Mouse (Mus musculus) T-helper 17 cell (primary cell): ENCODE data around the gene Meioc.
"Not testable (repeated sequence)": the region's sequence is repeated elsewhere in the genome, so short reads cannot be mapped to it uniquely, and the experiment has no call there.

ENCODE experiments used
- in situ Hi-C, 2 experiments: fragments of 300-600 bp; cut with MboI, MseI; formaldehyde crosslinking; loops; 1 replicate in 1 of 2; 2 replicates in 1 of 2; pipeline ENCODE4 v1.15.1; 2025; ENCODE audit warnings: high pct_unique_total_duplicates in 2 of 2

Gene Meioc

GRCm38 (mm10) chr11:102665637-102666435 lies 2.3 kb downstream of the Meioc start:
- in situ Hi-C loops, result no loop called here

GRCm38 (mm10) chr11:102690162-102690561 lies 26.6 kb downstream of the Meioc start:
- in situ Hi-C loops, result no loop called here

DNA sequence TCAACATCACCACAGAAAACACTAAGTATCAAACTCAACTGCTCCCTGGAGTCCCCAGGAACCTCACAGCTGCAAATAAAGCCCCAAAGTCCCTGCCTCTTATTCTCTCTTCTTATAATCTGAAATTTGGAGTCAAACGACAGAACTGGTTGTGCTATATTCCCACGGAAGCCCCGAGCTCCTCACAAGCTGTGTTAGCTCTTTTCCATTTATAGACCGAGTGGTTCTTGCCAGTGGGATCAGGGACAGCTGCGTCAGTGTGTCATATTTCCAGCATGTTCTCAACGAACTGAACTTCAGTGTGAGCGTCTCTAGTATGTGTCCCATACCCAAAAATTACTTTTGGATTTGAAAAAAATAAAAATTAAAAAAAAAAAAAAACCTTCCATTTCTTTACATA lies 31.8 kb downstream of the Meioc start:
- in situ Hi-C loops, result no loop called here

DNA sequence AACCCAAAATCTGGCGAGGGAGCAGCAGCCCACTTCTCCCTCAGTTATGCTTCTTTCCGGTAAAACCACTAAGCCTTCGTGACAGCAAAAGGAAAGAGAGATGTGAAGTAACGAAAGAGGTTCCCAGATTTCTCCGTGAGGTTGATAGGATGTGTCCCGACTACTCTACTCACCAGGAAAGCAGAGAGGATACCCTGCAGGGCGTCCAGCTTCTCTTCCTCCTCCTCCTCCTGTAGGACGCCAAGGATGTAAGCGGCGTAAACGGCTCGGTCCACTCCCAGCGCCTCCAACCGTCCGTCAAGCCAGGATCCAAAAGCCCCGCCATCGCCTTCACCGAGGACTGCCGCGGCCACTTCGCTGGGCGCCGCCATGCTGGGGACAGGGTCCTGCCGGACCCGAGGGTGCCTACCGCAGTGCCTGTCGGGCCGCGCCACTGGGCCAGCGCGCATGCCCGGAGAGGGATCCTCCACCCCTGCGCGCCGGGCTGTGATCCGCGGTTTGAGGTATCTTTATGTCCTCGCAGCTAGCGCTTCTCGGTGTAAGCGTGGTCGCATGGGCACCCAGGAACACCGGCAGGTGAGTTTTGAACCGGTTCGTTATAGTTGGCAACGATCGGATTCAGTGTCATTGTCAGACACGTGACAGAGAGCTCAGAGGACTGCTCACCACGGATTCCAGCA lies 34.0 kb downstream of the Meioc start, which contains the start of gene Ccdc43:
Ccdc43 (minus strand) TSS at position 445 of the 680 bp plus-strand sequence.
- in situ Hi-C loops, result no loop called here

GRCm38 (mm10) chr11:102698018-102698476 lies 34.5 kb downstream of the Meioc start:
- in situ Hi-C loops, result no loop called here

- in situ Hi-C loops, result not testable (repeated sequence)
Measured at GRCm38 (mm10) chr11:102702206-102702605, 38.7 kb downstream of the Meioc start.

- in situ Hi-C loops, result no loop called here
Measured at GRCm38 (mm10) chr11:102712411-102712810, 48.9 kb downstream of the Meioc start.

- in situ Hi-C loops, result not testable (repeated sequence)
Measured at GRCm38 (mm10) chr11:102714578-102714977, 51.1 kb downstream of the Meioc start.

- in situ Hi-C loops, result no loop called here
Measured at GRCm38 (mm10) chr11:102716135-102716534, 52.6 kb downstream of the Meioc start.

DNA sequence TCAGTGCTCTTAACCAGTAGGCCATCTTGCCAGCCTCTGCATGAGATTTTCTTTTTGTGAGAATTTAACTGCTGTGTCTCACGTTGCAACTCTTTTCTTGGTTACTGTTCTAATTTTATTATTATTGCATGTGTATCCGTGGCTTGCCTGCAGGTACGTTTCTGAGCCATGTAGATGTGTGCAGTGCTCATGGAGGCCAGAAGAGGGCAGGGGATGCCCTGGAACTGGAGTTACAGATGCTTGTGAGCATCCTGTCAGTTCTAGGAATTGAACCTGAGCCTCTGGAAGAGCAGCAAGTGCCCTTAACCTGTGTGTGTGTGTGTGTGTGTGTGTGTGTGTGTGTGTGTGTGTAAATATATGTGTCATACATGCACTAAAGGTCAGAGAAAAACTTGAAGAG lies 62.1 kb downstream of the Meioc start:
- in situ Hi-C loops, result loop anchor here in 1 of 2 experiments (25.0 kb wide), 1 partner anchor 1412 kb away; the partner anchor contains the start of gene Crhr1

- in situ Hi-C loops, result loop anchor here in 1 of 2 experiments (25.0 kb wide), 1 partner anchor 1409 kb away; the partner anchor contains the start of gene Crhr1
Measured at GRCm38 (mm10) chr11:102728614-102729013, 65.1 kb downstream of the Meioc start.

DNA sequence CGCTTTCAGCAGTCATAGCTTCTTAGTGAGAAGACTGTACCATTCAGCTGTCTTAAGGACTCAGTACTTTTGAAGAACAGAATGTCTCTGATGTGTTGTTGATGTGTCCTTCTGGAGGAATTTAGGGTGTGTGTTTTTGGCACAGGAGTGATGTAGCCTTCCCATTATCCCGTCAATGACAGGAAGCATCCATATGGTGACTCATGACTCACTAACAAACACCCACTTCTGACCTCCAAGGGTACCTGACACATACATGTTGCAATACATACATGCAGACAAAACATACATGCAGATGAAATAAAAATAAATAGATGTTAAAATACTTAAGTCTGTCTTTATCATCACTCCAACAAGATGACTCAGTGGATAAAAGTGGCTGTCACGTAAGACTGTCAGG lies 66.3 kb downstream of the Meioc start:
- in situ Hi-C loops, result loop anchor here in 1 of 2 experiments (25.0 kb wide), 1 partner anchor 1407 kb away; the partner anchor contains the start of gene Crhr1

DNA sequence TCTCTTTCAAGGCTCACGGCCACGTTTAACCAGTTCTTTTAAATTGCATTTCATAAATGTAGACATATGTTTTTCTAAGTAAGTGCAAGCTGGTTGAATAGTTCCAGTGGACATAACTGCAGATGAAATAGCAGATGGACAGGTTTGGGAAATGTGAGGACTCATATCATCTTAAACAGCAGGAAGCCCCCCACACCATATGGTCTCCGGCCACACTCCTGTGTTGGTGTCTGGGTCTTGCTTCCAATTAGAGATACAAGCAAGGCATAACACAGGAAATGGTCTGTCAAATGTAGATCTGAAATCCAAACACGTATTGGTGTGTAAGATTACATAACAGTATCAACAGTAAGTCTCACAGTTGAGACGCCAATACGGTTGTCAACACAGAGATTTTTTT lies 67.8 kb downstream of the Meioc start:
- in situ Hi-C loops, result loop anchor here in 1 of 2 experiments (25.0 kb wide), 1 partner anchor 1406 kb away; the partner anchor contains the start of gene Crhr1
